Mouse (Mus musculus) thymus, adult 2 months (tissue): Measurements from ENCODE around the gene Stra6.

Source experiments
- CTCF ChIP-seq: fragments of 200-500 bp; IDR thresholded peaks from 2 replicates; pipeline ENCODE4 v1.5.1; 2012; ENCODE audit warnings: mild to moderate bottlenecking, control low read depth, low read length, moderate library complexity, borderline replicate concordance; ENCODE audit not compliant: control insufficient read depth, poor library complexity, insufficient read depth; ENCODE audit errors: extremely low read depth
- POLR2A ChIP-seq: fragments of 200-500 bp; IDR thresholded peaks from 2 replicates; pipeline ENCODE4 v1.6.1; 2012; ENCODE audit warnings: mild to moderate bottlenecking, low read length, control low read depth, moderate library complexity; ENCODE audit not compliant: control insufficient read depth, poor library complexity, insufficient read depth; ENCODE audit errors: extremely low read depth

GRCm38 (mm10) chr9:58015856-58016255 is 47.7 kb upstream of the Stra6 start:
- TF ChIP-seq CTCF (no peak), POLR2A (no peak)
